Mouse (Mus musculus): ENCODE data around the gene Oca2. TPM values are rescaled to one million over a fixed set of nuclear protein-coding genes. Genes with fewer than 3 reads are reported as not detected.

The Oca2 gene
- polyA plus RNA-seq, 1 experiment, result not detected

- no peak for DNase-seq (ENCODE audit: low read depth)
Observed at GRCm38 (mm10) chr7:56382706-56383105, 143.1 kb downstream of the Oca2 start.

- DNase-seq (ENCODE audit: low read depth), result no peak
Observed at GRCm38 (mm10) chr7:56388295-56388694, 148.7 kb downstream of the Oca2 start.

GRCm38 (mm10) chr7:56418182-56418836, 178.7 kb downstream of the Oca2 start:
- DNase-seq (ENCODE audit: low read depth), result no peak

- no peak for DNase-seq (ENCODE audit: low read depth)
Observed at GRCm38 (mm10) chr7:56419253-56419844, 179.8 kb downstream of the Oca2 start.

GRCm38 (mm10) chr7:56421946-56422345, 182.4 kb downstream of the Oca2 start:
- DNase-seq (ENCODE audit: low read depth), result no peak

GRCm38 (mm10) chr7:56423548-56423947, 184.0 kb downstream of the Oca2 start:
- DNase-seq (ENCODE audit: low read depth), result no peak

GRCm38 (mm10) chr7:56460814-56461520, 221.4 kb downstream of the Oca2 start:
- no peak for DNase-seq (ENCODE audit: low read depth)

GRCm38 (mm10) chr7:56498242-56498641, 258.7 kb downstream of the Oca2 start:
- no peak for DNase-seq (ENCODE audit: low read depth)

- DNase-seq (ENCODE audit: low read depth), result no peak
Observed at GRCm38 (mm10) chr7:56499319-56499718, 259.8 kb downstream of the Oca2 start.

- DNase-seq (ENCODE audit: low read depth), result no peak
Observed at GRCm38 (mm10) chr7:56499767-56500166, 260.2 kb downstream of the Oca2 start.

- no peak for DNase-seq (ENCODE audit: low read depth)
Observed at GRCm38 (mm10) chr7:56500438-56500837, 260.9 kb downstream of the Oca2 start.

GRCm38 (mm10) chr7:56518581-56518980, 279.0 kb downstream of the Oca2 start:
- no peak for DNase-seq (ENCODE audit: low read depth)

- no peak for DNase-seq (ENCODE audit: low read depth)
Observed at GRCm38 (mm10) chr7:56519741-56520140, 280.2 kb downstream of the Oca2 start.

GRCm38 (mm10) chr7:56534856-56535255, 295.3 kb downstream of the Oca2 start:
- no peak for DNase-seq (ENCODE audit: low read depth)

GRCm38 (mm10) chr7:56549226-56549625, 309.7 kb downstream of the Oca2 start:
- DNase-seq (ENCODE audit: low read depth), result peak; percentile 75

- DNase-seq (ENCODE audit: low read depth), result no peak
Observed at GRCm38 (mm10) chr7:56551804-56552203, 312.2 kb downstream of the Oca2 start.

Other genes starting within 250 kb of the Oca2 start
- 3.7 and 4.9 TPM in 2 replicates for gene Nipa1, start 219.8 kb upstream of the Oca2 start, polyA plus RNA-seq (2012; rRNA removed)
- 21.4 and 23.8 TPM in 2 replicates for gene Herc2, start 189.6 kb upstream of the Oca2 start, polyA plus RNA-seq (2012; rRNA removed)

Data from gonadal fat pad, adult 2 months (tissue).